8 mouse cellular contexts compared by ENCODE assay signal in genomic region chr5:139686530-139687249, GRCm38 (mm10). TPM values are rescaled to one million over a fixed set of nuclear protein-coding genes. Genes with fewer than 3 reads are reported as not detected.
DNase-seq lines count a peak whose midpoint lies in the region; ATAC-seq and TF ChIP-seq lines count a peak whose summit lies in the region.

No protein-coding gene starts in this region.

- H3K9me3 ChIP-seq in heart, embryonic 10.5 days: no peaks in the 10 kb centered on the region
- no peaks in the 10 kb centered on the region for H3K9me3 ChIP-seq in hindbrain, embryonic 15.5 days
- no peaks in the 10 kb centered on the region for H3K9me3 ChIP-seq in midbrain, embryonic 11.5 days (ENCODE audit: control insufficient read depth, low read length)

- TF ChIP-seq EP300 in heart, adult 2 months (IDR thresholded peaks at IDR 0.05; ENCODE audit: insufficient read depth, low read depth, low read length): no peak

- H3K79me2 ChIP-seq in heart, adult 2 months (replicated peaks; ENCODE audit: control insufficient read depth, insufficient read depth, low read length): no peaks in the 10 kb centered on the region

- H3K4me1 ChIP-seq in heart, embryonic 10.5 days: peaks cover 29% of the 10 kb centered on the region
- H3K4me1 ChIP-seq in heart, adult 2 months (ENCODE audit: control insufficient read depth, insufficient read depth, low read length): no peaks in the 10 kb centered on the region
- peaks cover 28% of the 10 kb centered on the region for H3K4me1 ChIP-seq in hindbrain, embryonic 15.5 days (replicated peaks)
- peaks cover 9% of the 10 kb centered on the region for H3K4me1 ChIP-seq in midbrain, embryonic 11.5 days (ENCODE audit: control insufficient read depth, insufficient read depth, low read length)

- 29% methylated on average over 21 of the region's 21 CpGs for WGBS in heart, embryonic 10.5 days
- WGBS in heart, adult 2 months: 28% methylated on average over 21 of the region's 21 CpGs
- WGBS in hindbrain, embryonic 15.5 days: 20% methylated on average over 21 of the region's 21 CpGs
- 24% methylated on average over 21 of the region's 21 CpGs for WGBS in midbrain, embryonic 11.5 days

- peak overlapping the region; percentile 18; the same call in 1 of the 2 replicates for H3K4me3 ChIP-seq in heart, embryonic 10.5 days
- H3K4me3 ChIP-seq in heart, adult 2 months: no peak overlapping the region
- H3K4me3 ChIP-seq in hindbrain, embryonic 15.5 days: no peak overlapping the region
- no peak overlapping the region for H3K4me3 ChIP-seq in midbrain, embryonic 11.5 days (ENCODE audit: low read depth, low read length)

- no peak for TF ChIP-seq CTCF in heart, adult 2 months (IDR thresholded peaks at IDR 0.05)

- peak; percentile 43 for ATAC-seq in hindbrain, embryonic 15.5 days (ENCODE audit: low FRiP score, low read depth)
- ATAC-seq in midbrain, embryonic 11.5 days (ENCODE audit: low FRiP score): peak; percentile 81

- no peak overlapping the region for H3K9ac ChIP-seq in heart, adult 2 months (ENCODE audit: low read depth, low read length)
- no peak overlapping the region for H3K9ac ChIP-seq in hindbrain, embryonic 15.5 days
- no peak overlapping the region for H3K9ac ChIP-seq in midbrain, embryonic 11.5 days (ENCODE audit: low read length)

- intact Hi-C loops in heart, adult 2 months (cut with DNase I): no loop called here

- DNase-seq in heart, embryonic 10.5 days (ENCODE audit: low spot score): peak; percentile 88
- no peak for DNase-seq in heart, adult 2 months
- peak; percentile 50 to 54 for DNase-seq in urinary bladder, adult 18-20 months (ENCODE audit: low spot score in 2 of 2)
- no peak for DNase-seq in urinary bladder, postnatal 10 days (ENCODE audit: low spot score)
- peak; percentile 89 for DNase-seq in midbrain, embryonic 11.5 days (ENCODE audit: low spot score, missing footprints)
- DNase-seq in adrenal gland, postnatal 10 days: no peak
- DNase-seq in ovary, postnatal 14 days (ENCODE audit: low spot score): no peak

- H3K27me3 ChIP-seq in heart, embryonic 10.5 days (ENCODE audit: insufficient read depth, poor library complexity, severe bottlenecking): peaks cover 84% of the 10 kb centered on the region
- H3K27me3 ChIP-seq in heart, adult 2 months (ENCODE audit: control insufficient read depth, insufficient read depth, low read length): peaks cover 2% of the 10 kb centered on the region; the same call in 1 of the 2 replicates
- peaks cover 10% of the 10 kb centered on the region for H3K27me3 ChIP-seq in hindbrain, embryonic 15.5 days
- H3K27me3 ChIP-seq in midbrain, embryonic 11.5 days (ENCODE audit: control insufficient read depth, insufficient read depth, low read length): peaks cover 10% of the 10 kb centered on the region

- H3K36me3 ChIP-seq in heart, embryonic 10.5 days: no peaks in the 10 kb centered on the region
- no peaks in the 10 kb centered on the region for H3K36me3 ChIP-seq in heart, adult 2 months (ENCODE audit: control insufficient read depth, insufficient read depth, low read length)
- no peaks in the 10 kb centered on the region for H3K36me3 ChIP-seq in hindbrain, embryonic 15.5 days
- no peaks in the 10 kb centered on the region for H3K36me3 ChIP-seq in midbrain, embryonic 11.5 days (ENCODE audit: control insufficient read depth, insufficient read depth, low read length)

- 0 out of 2 replicates have a peak overlapping the region, but pooled peaks have one; percentile 22 for H3K27ac ChIP-seq in heart, embryonic 10.5 days
- H3K27ac ChIP-seq in heart, adult 2 months: no peak overlapping the region
- H3K27ac ChIP-seq in hindbrain, embryonic 15.5 days (replicated peaks): peak overlapping the region; percentile 25; the same call in 1 of the 2 replicates
- no peak overlapping the region for H3K27ac ChIP-seq in midbrain, embryonic 11.5 days (ENCODE audit: low read depth, low read length)

- H3K4me2 ChIP-seq in hindbrain, embryonic 15.5 days: no peak overlapping the region; the same call in 1 of the 2 replicates
- no peak overlapping the region for H3K4me2 ChIP-seq in midbrain, embryonic 11.5 days

- TF ChIP-seq POLR2A in heart, adult 2 months (IDR thresholded peaks at IDR 0.05; ENCODE audit: insufficient read depth, low read depth, low read length): no peak

RNA-seq across cellular contexts. Expression of gene Micall2, which starts 49.4 kb away (rescaled TPM):
- polyA plus RNA-seq in heart, embryonic 10.5 days (2016; fragmentation: Nextera tagmentation; extraction: Ambion mirVana): 4.1 and 5.7 TPM in 2 replicates
- total RNA-seq in heart, adult 2 months (2021): 1 to 10 TPM; 1.9 to 2.0 TPM
- 2.9 and 3.3 TPM in 2 replicates for polyA plus RNA-seq in heart, adult 2 months (2012; rRNA removed)
- 10.1 and 12.2 TPM in 2 replicates for polyA plus RNA-seq in hindbrain, embryonic 15.5 days (2015; fragmentation: Nextera tagmentation; extraction: Ambion mirVana)
- polyA plus RNA-seq in midbrain, embryonic 11.5 days (2014; fragmentation: Nextera tagmentation; extraction: Ambion mirVana): 4.3 and 4.9 TPM in 2 replicates
- 1 to 10 TPM; 6.6 to 9.2 TPM for total RNA-seq in adrenal gland, postnatal 10 days (2021)

Comparison
In these comparisons a context has a peak if more than half of its experiments do, and no peak if none do; other contexts are left out.
1. DNase-seq: peak in heart, embryonic 10.5 days (single experiment), urinary bladder, adult 18-20 months (2 of 2) and midbrain, embryonic 11.5 days (single experiment); none in heart, adult 2 months (0 of 2), urinary bladder, postnatal 10 days (single experiment), adrenal gland, postnatal 10 days (single experiment) and ovary, postnatal 14 days (single experiment).
2. H3K27ac ChIP-seq: peak in heart, embryonic 10.5 days (single experiment) and hindbrain, embryonic 15.5 days (single experiment); none in heart, adult 2 months (single experiment) and midbrain, embryonic 11.5 days (single experiment).